Mouse (Mus musculus) embryonic facial prominence, embryonic 12.5 days (tissue): ENCODE results near the gene Prrg2. TPM values are rescaled to one million over a fixed set of nuclear protein-coding genes. Genes with fewer than 3 reads are reported as not detected.

Experiments
- ATAC-seq: fragments of 200-750 bp; cut with Nextera tagmentation; 2 replicates; pipeline ENCODE4 v1.8.0; 2017; ENCODE audit not compliant: insufficient number of reproducible peaks, insufficient read depth, low FRiP score, low TSS enrichment
- H3K27ac ChIP-seq: fragments of 300-500 bp; sonication (generic); 2 replicates; pipeline ENCODE4 v1.5.1; 2016; ENCODE audit warnings: mild to moderate bottlenecking
- H3K27me3 ChIP-seq: fragments of 300-500 bp; sonication (generic); 2 replicates; pipeline ENCODE4 v1.6.1; 2016; ENCODE audit warnings: mild to moderate bottlenecking, moderate library complexity
- H3K36me3 ChIP-seq: fragments of 300-500 bp; sonication (generic); 2 replicates; pipeline ENCODE4 v1.6.1; 2016; ENCODE audit warnings: mild to moderate bottlenecking
- H3K4me1 ChIP-seq: fragments of 300-500 bp; sonication (generic); 2 replicates; pipeline ENCODE4 v1.6.1; 2016
- H3K4me2 ChIP-seq: fragments of 300-500 bp; sonication (generic); replicated peaks from 2 replicates; pipeline ENCODE4 v1.6.1; 2016; ENCODE audit warnings: mild to moderate bottlenecking, moderate library complexity
- H3K4me3 ChIP-seq: fragments of 300-500 bp; sonication (generic); 2 replicates; pipeline ENCODE4 v1.5.1; 2016; ENCODE audit warnings: mild to moderate bottlenecking
- H3K9ac ChIP-seq: fragments of 300-500 bp; sonication (generic); 2 replicates; pipeline ENCODE4 v1.6.1; 2016; ENCODE audit warnings: mild to moderate bottlenecking, moderate library complexity
- H3K9me3 ChIP-seq: fragments of 300-500 bp; sonication (generic); 2 replicates; pipeline ENCODE4 v1.6.1; 2016; ENCODE audit warnings: mild to moderate bottlenecking, moderate library complexity
- WGBS: fragments of 180-500 bp; shearing (Covaris S2); methylation state at CpG from one replicate; pipeline ENCODE4 v1.1.7; 2016; 5-methylcytosine and 5-hydroxymethylcytosine counted together
- polyA plus RNA-seq: library from polyadenylated mRNA; unstranded; fragments of >200 nt; fragmentation: Nextera tagmentation; extraction: Ambion mirVana; gene quantifications from 2 replicates; pipeline ENCODE4 v1.2.1, GENCODE M21; 2016

Prrg2 gene
- polyA plus RNA-seq, 1 experiment from 2014 or later, result 23.9 TPM

GRCm38 (mm10) chr7:45073171-45073707 is 10.8 kb upstream of the Prrg2 start:
- Histone ChIP-seq H3K27me3 (no peaks in the 10 kb centered on the region), H3K4me3 (no peak overlapping the region), H3K4me2 (no peak overlapping the region), H3K9ac (no peak overlapping the region), H3K36me3 (peaks cover 41% of the 10 kb centered on the region), H3K27ac (no peak overlapping the region), H3K9me3 (no peaks in the 10 kb centered on the region), H3K4me1 (no peaks in the 10 kb centered on the region)
- WGBS, result 77% methylated on average over 7 of the region's 7 CpGs
- no peak for ATAC-seq

- Histone ChIP-seq H3K4me3 (no peak overlapping the region), H3K27ac (no peak overlapping the region), H3K36me3 (peaks cover 33% of the 10 kb centered on the region), H3K9me3 (no peaks in the 10 kb centered on the region), H3K4me2 (no peak overlapping the region), H3K27me3 (no peaks in the 10 kb centered on the region), H3K9ac (no peak overlapping the region), H3K4me1 (no peaks in the 10 kb centered on the region)
- 82% methylated on average over 2 of the region's 2 CpGs for WGBS
- no peak for ATAC-seq
Measured at GRCm38 (mm10) chr7:45072230-45072629, 9.8 kb upstream of the Prrg2 start.

GRCm38 (mm10) chr7:45069671-45070070 is 7.2 kb upstream of the Prrg2 start:
- peaks cover 9% of the 10 kb centered on the region for H3K36me3 ChIP-seq
- no peaks in the 10 kb centered on the region for H3K27me3 ChIP-seq
- H3K4me2 ChIP-seq, result no peak overlapping the region
- H3K4me3 ChIP-seq, result no peak overlapping the region
- no peak overlapping the region for H3K27ac ChIP-seq
- WGBS, result 89% methylated on average over 2 of the region's 2 CpGs
- H3K9me3 ChIP-seq, result no peaks in the 10 kb centered on the region
- H3K4me1 ChIP-seq, result no peaks in the 10 kb centered on the region
- H3K9ac ChIP-seq, result no peak overlapping the region
- ATAC-seq, result no peak

- Histone ChIP-seq H3K27ac (no peak overlapping the region), H3K27me3 (no peaks in the 10 kb centered on the region), H3K4me3 (no peak overlapping the region), H3K4me1 (peaks cover 8% of the 10 kb centered on the region; the same call in 1 of the 2 replicates), H3K4me2 (no peak overlapping the region), H3K36me3 (no peaks in the 10 kb centered on the region), H3K9ac (no peak overlapping the region), H3K9me3 (no peaks in the 10 kb centered on the region)
- 17% methylated on average over 5 of the region's 5 CpGs for WGBS
- ATAC-seq, result no peak
Measured at GRCm38 (mm10) chr7:45068000-45068318, 5.5 kb upstream of the Prrg2 start.

GRCm38 (mm10) chr7:45067190-45067999 is 4.9 kb upstream of the Prrg2 start:
- no peak overlapping the region for H3K9ac ChIP-seq
- 76% methylated on average over 4 of the region's 4 CpGs for WGBS

GRCm38 (mm10) chr7:45061532-45062075 is 873 bp downstream of the Prrg2 start:
- ATAC-seq, result no peak
- Histone ChIP-seq H3K9ac (peak overlapping the region; percentile 28; the same call in 1 of the 2 replicates), H3K36me3 (no peaks in the 10 kb centered on the region), H3K9me3 (no peaks in the 10 kb centered on the region), H3K27ac (peak overlapping the region; percentile 90), H3K4me3 (peak overlapping the region; percentile 60), H3K4me2 (peak overlapping the region; percentile 55), H3K4me1 (peaks cover 21% of the 10 kb centered on the region), H3K27me3 (no peaks in the 10 kb centered on the region)
- 11% methylated on average over 11 of the region's 11 CpGs for WGBS

More at GRCm38 (mm10) chr7:45067190-45067999, 4.9 kb upstream of the Prrg2 start:
- H3K4me1 ChIP-seq, result peaks cover 8% of the 10 kb centered on the region; the same call in 1 of the 2 replicates
- H3K4me2 ChIP-seq, result no peak overlapping the region
- no peaks in the 10 kb centered on the region for H3K27me3 ChIP-seq
- H3K27ac ChIP-seq, result no peak overlapping the region
- no peaks in the 10 kb centered on the region for H3K9me3 ChIP-seq
- no peaks in the 10 kb centered on the region for H3K36me3 ChIP-seq
- ATAC-seq, result no peak
- no peak overlapping the region for H3K4me3 ChIP-seq

- Histone ChIP-seq H3K9ac (no peak overlapping the region), H3K36me3 (no peaks in the 10 kb centered on the region), H3K27ac (0 out of 2 replicates have a peak overlapping the region, but pooled peaks have one; percentile 90), H3K9me3 (no peaks in the 10 kb centered on the region), H3K4me2 (no peak overlapping the region), H3K4me1 (peaks cover 21% of the 10 kb centered on the region), H3K27me3 (no peaks in the 10 kb centered on the region), H3K4me3 (no peak overlapping the region)
- WGBS, result 88% methylated on average over 6 of the region's 6 CpGs
- no peak for ATAC-seq
Measured at GRCm38 (mm10) chr7:45060632-45061122, 1.8 kb downstream of the Prrg2 start.

GRCm38 (mm10) chr7:45058607-45059571 is 3.6 kb downstream of the Prrg2 start:
- Histone ChIP-seq H3K36me3 (no peaks in the 10 kb centered on the region), H3K4me3 (no peak overlapping the region), H3K27ac (peak overlapping the region; percentile 50; the same call in 1 of the 2 replicates), H3K4me2 (no peak overlapping the region), H3K27me3 (no peaks in the 10 kb centered on the region), H3K9ac (peak overlapping the region; percentile 10; the same call in 1 of the 2 replicates), H3K4me1 (peaks cover 19% of the 10 kb centered on the region), H3K9me3 (no peaks in the 10 kb centered on the region)
- WGBS, result 76% methylated on average over 10 of the region's 10 CpGs
- ATAC-seq, result no peak

- Histone ChIP-seq H3K27me3 (no peaks in the 10 kb centered on the region), H3K4me1 (peaks cover 15% of the 10 kb centered on the region), H3K9me3 (no peaks in the 10 kb centered on the region), H3K36me3 (no peaks in the 10 kb centered on the region), H3K9ac (no peak overlapping the region), H3K4me2 (no peak overlapping the region), H3K27ac (no peak overlapping the region), H3K4me3 (no peak overlapping the region)
- no peak for ATAC-seq
Measured at GRCm38 (mm10) chr7:45056972-45057348, 5.5 kb downstream of the Prrg2 start.

GRCm38 (mm10) chr7:45056329-45056971 is 6.0 kb downstream of the Prrg2 start:
- Histone ChIP-seq H3K27ac (no peak overlapping the region), H3K9me3 (no peaks in the 10 kb centered on the region), H3K27me3 (no peaks in the 10 kb centered on the region), H3K4me1 (peaks cover 16% of the 10 kb centered on the region), H3K36me3 (no peaks in the 10 kb centered on the region), H3K4me2 (no peak overlapping the region), H3K9ac (no peak overlapping the region), H3K4me3 (no peak overlapping the region)
- 69% methylated on average over 14 of the region's 14 CpGs for WGBS
- no peak for ATAC-seq
